Mouse (Mus musculus) A20 (cell line): Measurements from ENCODE around the gene Ankrd17.
A peak's percentile ranks its signal among the peaks of the same experiment; 100 is the strongest.

Experiments used
- DNase-seq: peaks from one replicate; pipeline ENCODE4 v3.0.0-alpha.2; 2011; ENCODE audit warnings: low read depth, low spot score

Ankrd17 gene

GRCm38 (mm10) chr5:90366121-90367066, at the start of gene Ankrd17:
Ankrd17 (minus strand) TSS chr5:90366577.
- peak; percentile 93 for DNase-seq

- DNase-seq, result no peak
Measured at GRCm38 (mm10) chr5:90414925-90415295, 48.5 kb upstream of the Ankrd17 start.

- no peak for DNase-seq
Measured at GRCm38 (mm10) chr5:90414142-90414924, 48.0 kb upstream of the Ankrd17 start.

- no peak for DNase-seq
Measured at GRCm38 (mm10) chr5:90405210-90405609, 38.8 kb upstream of the Ankrd17 start.

GRCm38 (mm10) chr5:90396817-90397216, 30.4 kb upstream of the Ankrd17 start:
- no peak for DNase-seq

GRCm38 (mm10) chr5:90394322-90394721, 27.9 kb upstream of the Ankrd17 start:
- DNase-seq, result peak; percentile 20

- no peak for DNase-seq
Measured at GRCm38 (mm10) chr5:90393764-90394163, 27.4 kb upstream of the Ankrd17 start.

GRCm38 (mm10) chr5:90383080-90383479, 16.7 kb upstream of the Ankrd17 start:
- DNase-seq, result peak; percentile 55

GRCm38 (mm10) chr5:90381458-90381857, 15.1 kb upstream of the Ankrd17 start:
- DNase-seq, result no peak

- no peak for DNase-seq
Measured at GRCm38 (mm10) chr5:90373708-90374107, 7.3 kb upstream of the Ankrd17 start.

- no peak for DNase-seq
Measured at GRCm38 (mm10) chr5:90370401-90370800, 4.0 kb upstream of the Ankrd17 start.

- no peak for DNase-seq
Measured at GRCm38 (mm10) chr5:90367067-90367303, 608 bp upstream of the Ankrd17 start, which contains the start of gene Gm9958. Gm9958 (plus strand) TSS chr5:90367204.

- DNase-seq, result peak; percentile 80
Measured at GRCm38 (mm10) chr5:90365141-90365951, 1.0 kb downstream of the Ankrd17 start.

GRCm38 (mm10) chr5:90364526-90364925, 1.9 kb downstream of the Ankrd17 start:
- peak; percentile 84 for DNase-seq

GRCm38 (mm10) chr5:90355824-90356223, 10.6 kb downstream of the Ankrd17 start:
- no peak for DNase-seq

- no peak for DNase-seq
Measured at GRCm38 (mm10) chr5:90353552-90354317, 12.6 kb downstream of the Ankrd17 start.

- DNase-seq, result no peak
Measured at GRCm38 (mm10) chr5:90346877-90347276, 19.5 kb downstream of the Ankrd17 start.

GRCm38 (mm10) chr5:90340847-90341246, 25.5 kb downstream of the Ankrd17 start:
- DNase-seq, result no peak

- no peak for DNase-seq
Measured at GRCm38 (mm10) chr5:90339953-90340343, 26.4 kb downstream of the Ankrd17 start.

- DNase-seq, result no peak
Measured at GRCm38 (mm10) chr5:90339129-90339952, 27.0 kb downstream of the Ankrd17 start.
